ENCODE assay signal across 8 mouse cellular contexts in the genomic region with DNA sequence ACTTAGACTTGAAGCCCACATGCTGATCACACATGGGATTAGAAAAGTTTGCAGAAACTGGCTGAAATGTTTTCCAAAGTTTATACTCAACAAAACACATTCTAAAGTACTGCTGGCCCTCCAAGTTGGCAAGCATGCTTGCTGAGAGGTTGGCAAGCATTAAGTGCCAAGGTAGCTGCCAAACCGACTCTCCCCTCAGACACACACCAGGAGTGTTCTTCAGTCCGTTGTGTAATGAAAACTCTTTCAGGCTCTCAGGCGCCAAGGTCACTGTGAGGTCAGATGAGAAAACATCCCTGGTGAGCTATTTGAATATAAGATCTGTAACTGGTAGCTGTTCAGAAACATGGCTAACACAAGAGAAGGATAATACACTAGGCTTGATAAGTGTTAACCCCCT.
DNase-seq lines count a peak whose midpoint lies in the region; ATAC-seq lines count a peak whose summit lies in the region.

No protein-coding gene starts in this region.

- H3K27ac ChIP-seq in hindbrain, embryonic 16.5 days (ENCODE audit: low read depth, low read length), result no peak overlapping the region
- H3K27ac ChIP-seq in hindbrain, embryonic 13.5 days, result no peak overlapping the region
- H3K27ac ChIP-seq in intestine, embryonic 15.5 days, result no peak overlapping the region

- peak; percentile 65 for DNase-seq in adrenal gland, postnatal 14 days
- DNase-seq in heart, adult 9 months (ENCODE audit: low spot score in 2 of 2), result peak; percentile 66 to 75
- DNase-seq in lung, postnatal 25 days (ENCODE audit: low spot score), result peak; percentile 86
- no peak for DNase-seq in left cerebral cortex, adult 11 months (ENCODE audit: low spot score)
- DNase-seq in spleen, postnatal 10 days (ENCODE audit: low spot score in 2 of 2), result no peak

- peak; percentile 73; the same call in 1 of the 2 replicates for ATAC-seq in hindbrain, embryonic 16.5 days
- ATAC-seq in hindbrain, embryonic 13.5 days (ENCODE audit: low FRiP score), result no peak
- no peak for ATAC-seq in intestine, embryonic 15.5 days

- no peak overlapping the region for H3K9ac ChIP-seq in hindbrain, embryonic 16.5 days (ENCODE audit: low read depth, low read length)
- no peak overlapping the region for H3K9ac ChIP-seq in hindbrain, embryonic 13.5 days
- no peak overlapping the region for H3K9ac ChIP-seq in intestine, embryonic 15.5 days

- H3K27me3 ChIP-seq in hindbrain, embryonic 16.5 days (replicated peaks; ENCODE audit: control insufficient read depth, insufficient read depth, low read length), result no peaks in the 10 kb centered on the region
- H3K27me3 ChIP-seq in hindbrain, embryonic 13.5 days, result no peaks in the 10 kb centered on the region
- no peaks in the 10 kb centered on the region for H3K27me3 ChIP-seq in intestine, embryonic 15.5 days (replicated peaks)

- H3K4me3 ChIP-seq in hindbrain, embryonic 16.5 days (ENCODE audit: low read length), result no peak overlapping the region
- H3K4me3 ChIP-seq in hindbrain, embryonic 13.5 days, result no peak overlapping the region
- no peak overlapping the region for H3K4me3 ChIP-seq in intestine, embryonic 15.5 days (replicated peaks)

- 30% methylated on average over 3 of the region's 3 CpGs for WGBS in hindbrain, embryonic 16.5 days
- 44% methylated on average over 3 of the region's 3 CpGs for WGBS in hindbrain, embryonic 13.5 days
- WGBS in intestine, embryonic 15.5 days, result 42% methylated on average over 3 of the region's 3 CpGs

- no peak overlapping the region for H3K4me2 ChIP-seq in hindbrain, embryonic 16.5 days (ENCODE audit: low read length)
- no peak overlapping the region for H3K4me2 ChIP-seq in hindbrain, embryonic 13.5 days
- no peak overlapping the region for H3K4me2 ChIP-seq in intestine, embryonic 15.5 days (replicated peaks)

- no peaks in the 10 kb centered on the region for H3K36me3 ChIP-seq in hindbrain, embryonic 16.5 days (ENCODE audit: control insufficient read depth, insufficient read depth, low read length)
- H3K36me3 ChIP-seq in hindbrain, embryonic 13.5 days, result no peaks in the 10 kb centered on the region
- H3K36me3 ChIP-seq in intestine, embryonic 15.5 days, result no peaks in the 10 kb centered on the region

- no peaks in the 10 kb centered on the region for H3K4me1 ChIP-seq in hindbrain, embryonic 16.5 days (ENCODE audit: control insufficient read depth, insufficient read depth, low read depth, low read length)
- no peaks in the 10 kb centered on the region for H3K4me1 ChIP-seq in hindbrain, embryonic 13.5 days (replicated peaks)
- H3K4me1 ChIP-seq in intestine, embryonic 15.5 days (replicated peaks), result 0 out of 2 replicates have a peak, but pooled peaks cover under 1% of the 10 kb centered on the region

- H3K9me3 ChIP-seq in hindbrain, embryonic 16.5 days (ENCODE audit: control insufficient read depth, low read length), result no peaks in the 10 kb centered on the region
- no peaks in the 10 kb centered on the region for H3K9me3 ChIP-seq in hindbrain, embryonic 13.5 days
- H3K9me3 ChIP-seq in intestine, embryonic 15.5 days, result no peaks in the 10 kb centered on the region

Comparison
In these comparisons a context has a peak if more than half of its experiments do, and no peak if none do; other contexts are left out.
1. DNase-seq: peak in adrenal gland, postnatal 14 days (single experiment), heart, adult 9 months (2 of 2) and lung, postnatal 25 days (single experiment); none in left cerebral cortex, adult 11 months (single experiment) and spleen, postnatal 10 days (0 of 2).